Mouse (Mus musculus) liver, embryonic 18 days (tissue): ENCODE results near the gene Tmem200b. TPM values are rescaled to one million over a fixed set of nuclear protein-coding genes. Genes with fewer than 3 reads are reported as not detected.

Experiments used
- polyA plus RNA-seq: library from polyadenylated mRNA; depleted of rRNA; stranded (reverse); fragments of >200 nt; gene quantifications from 2 replicates; pipeline ENCODE4 v1.2.3, GENCODE M21; 2012; rRNA removed

The Tmem200b gene
- polyA plus RNA-seq: 0.74 and 0.93 TPM in 2 replicates

DNA sequence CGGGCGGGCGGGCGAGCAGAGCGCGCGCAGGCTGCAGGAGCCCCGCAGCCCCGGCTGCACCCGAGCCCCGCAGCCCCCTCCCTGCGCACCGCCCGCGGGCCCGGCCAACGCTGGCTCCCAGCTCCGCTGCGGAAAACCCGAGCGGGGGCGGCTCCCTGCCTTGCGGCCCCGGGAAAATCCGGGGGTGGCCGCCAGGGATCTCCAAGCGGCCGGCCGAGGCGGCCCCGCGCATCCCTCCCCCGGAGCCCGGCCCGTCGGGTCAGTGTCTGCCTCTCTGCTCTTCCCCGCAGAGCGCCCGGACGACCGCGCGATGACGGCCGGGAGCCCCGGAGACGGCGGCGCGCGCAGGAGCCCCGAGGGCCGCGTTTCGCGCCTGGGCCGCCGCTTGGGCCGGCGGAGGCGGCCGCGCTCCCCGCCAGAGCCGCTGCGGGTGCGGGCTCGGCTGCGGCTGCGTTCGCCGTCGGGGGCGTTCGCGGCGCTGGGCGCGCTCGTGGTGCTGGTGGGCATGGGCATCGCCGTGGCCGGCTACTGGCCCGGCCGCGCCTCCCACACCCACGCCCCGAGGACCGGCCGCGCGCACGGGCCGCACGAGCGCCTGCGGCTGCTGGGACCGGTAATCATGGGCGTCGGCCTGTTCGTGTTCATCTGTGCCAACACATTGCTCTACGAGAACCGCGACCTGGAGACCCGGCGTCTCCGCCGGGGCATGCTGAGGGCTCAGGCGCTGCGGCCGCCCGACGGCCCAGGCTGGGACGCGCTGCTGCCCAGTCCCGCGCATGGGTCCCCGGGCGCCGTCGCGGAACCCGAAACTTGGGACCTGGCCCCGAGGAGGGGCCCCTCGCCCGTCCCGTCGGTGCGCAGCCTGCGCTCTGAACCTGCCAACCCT is at the start of gene Tmem200b:
Tmem200b (plus strand) TSS at position 311 of the 886 bp plus-strand sequence.

DNA sequence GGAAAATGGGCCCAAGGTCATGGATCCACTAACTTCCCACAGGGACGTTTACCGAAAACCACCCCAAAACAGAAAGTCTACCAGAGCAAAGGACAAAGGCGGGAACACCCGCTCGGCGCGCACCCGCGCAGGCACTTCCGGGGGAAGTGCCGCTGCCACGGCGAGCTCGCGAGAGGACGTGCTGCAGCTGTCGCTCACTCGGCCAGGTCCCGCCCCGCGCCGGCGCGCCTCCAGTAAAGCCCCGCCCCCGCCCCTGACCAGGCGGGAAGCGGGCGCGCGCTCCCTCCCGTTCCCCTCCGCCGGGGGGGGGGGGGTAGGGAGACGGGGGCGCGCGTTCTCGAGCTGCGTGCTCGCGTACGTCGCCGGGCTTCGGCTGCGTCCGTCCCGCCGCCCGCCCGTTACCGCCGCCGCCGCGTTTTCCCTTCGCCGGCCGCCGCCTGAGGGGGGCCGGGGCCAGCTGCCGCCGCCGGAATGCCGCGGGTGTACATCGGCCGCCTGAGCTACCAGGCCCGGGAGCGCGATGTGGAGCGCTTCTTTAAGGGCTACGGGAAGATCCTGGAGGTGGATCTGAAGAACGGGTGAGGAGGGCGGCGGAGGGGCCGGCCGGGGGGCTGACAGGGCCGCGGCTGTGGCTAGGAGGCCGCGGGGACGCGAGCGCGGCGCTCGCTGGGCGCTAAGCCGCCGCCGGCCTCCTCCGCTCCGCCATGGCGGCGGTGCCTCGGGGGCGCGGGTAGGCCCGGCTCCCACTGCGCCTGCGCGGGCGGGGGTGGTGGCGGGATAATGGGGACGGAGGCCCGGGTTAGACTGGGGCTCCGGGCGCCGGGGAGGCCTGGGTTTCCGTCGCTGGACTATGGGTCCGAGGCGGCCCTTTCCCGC is 48.0 kb upstream of the Tmem200b start, which contains the start of gene Srsf4:
Srsf4 (plus strand) TSS at position 325 of the 876 bp plus-strand sequence.

Other genes with a start within 250 kb of the Tmem200b start
- 1.8 and 3.4 TPM in 2 replicates for gene Ptpru, start 83.5 kb upstream of the Tmem200b start, polyA plus RNA-seq
- 30.4 and 33.8 TPM in 2 replicates for gene Mecr, start 78.3 kb upstream of the Tmem200b start, polyA plus RNA-seq
- gene Srsf4, start 48.2 kb upstream of the Tmem200b start, polyA plus RNA-seq: 29.3 and 37.0 TPM in 2 replicates
- 0.07 TPM in 2 replicates for gene Gm10300, start 152.9 kb downstream of the Tmem200b start, polyA plus RNA-seq
- gene Epb41, start 153.6 kb downstream of the Tmem200b start, polyA plus RNA-seq: 72.0 and 77.9 TPM in 2 replicates
- gene Oprd1, start 222.7 kb downstream of the Tmem200b start, polyA plus RNA-seq: 0.01 and 0.02 TPM in 2 replicates